Mouse (Mus musculus) brain, adult 2 months (tissue): ENCODE results near the gene Hoxc5.

Experiments
- DNase-seq: peaks from one replicate; pipeline ENCODE4 v3.0.0; 2011; ENCODE audit warnings: low read depth, low spot score

The Hoxc5 gene

GRCm38 (mm10) chr15:102967312-102967510 lies at the start of gene Hoxc5:
Gene Hoxc5 (plus strand): TSS chr15:102967443.
- no peak for DNase-seq

GRCm38 (mm10) chr15:102917972-102918572 lies 49.2 kb upstream of the Hoxc5 start:
- no peak for DNase-seq

- no peak for DNase-seq
These were observed 48.5 kb upstream of the Hoxc5 start for GRCm38 (mm10) chr15:102918611-102919265.

DNA sequence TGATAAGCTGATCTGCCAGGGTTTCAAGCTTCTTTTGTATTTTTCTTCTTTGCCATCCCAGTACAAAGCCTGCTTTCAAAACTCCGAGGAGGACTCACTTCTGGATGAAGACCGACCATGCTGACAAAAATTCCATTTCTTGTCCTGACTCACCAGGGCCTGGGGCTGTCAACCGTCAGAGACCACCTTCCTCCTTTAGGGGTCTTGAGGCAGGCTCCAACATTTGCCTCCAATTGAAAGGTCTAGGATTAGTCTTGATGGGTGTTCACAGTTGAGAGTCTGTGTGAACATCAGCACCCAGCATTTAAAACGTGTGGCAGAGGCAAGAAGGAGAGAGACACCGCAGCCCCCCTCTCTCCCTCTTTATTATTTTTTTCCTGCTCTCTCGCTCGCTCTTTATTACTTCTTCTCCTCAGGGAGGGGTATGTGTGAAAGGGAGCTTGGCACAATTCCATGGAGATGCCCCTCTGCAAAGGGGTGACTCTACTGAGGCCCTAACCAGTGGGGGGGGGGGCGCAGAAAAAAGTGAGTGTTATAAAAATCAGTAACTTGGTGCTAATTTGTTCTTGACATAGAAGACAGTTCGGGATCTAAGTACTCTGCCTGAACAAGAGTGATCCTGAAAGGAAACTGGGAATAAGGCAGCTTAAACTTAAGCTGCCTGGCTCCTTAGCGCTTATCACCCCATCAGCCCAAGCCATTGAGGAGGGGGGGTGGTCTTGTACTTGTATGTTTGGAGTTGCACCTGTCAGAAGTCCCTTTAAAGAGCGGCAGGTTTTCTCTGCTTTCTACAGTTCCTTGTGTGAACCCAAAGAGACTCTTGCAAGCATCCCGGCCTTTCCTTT lies 47.7 kb upstream of the Hoxc5 start:
- no peak for DNase-seq

DNA sequence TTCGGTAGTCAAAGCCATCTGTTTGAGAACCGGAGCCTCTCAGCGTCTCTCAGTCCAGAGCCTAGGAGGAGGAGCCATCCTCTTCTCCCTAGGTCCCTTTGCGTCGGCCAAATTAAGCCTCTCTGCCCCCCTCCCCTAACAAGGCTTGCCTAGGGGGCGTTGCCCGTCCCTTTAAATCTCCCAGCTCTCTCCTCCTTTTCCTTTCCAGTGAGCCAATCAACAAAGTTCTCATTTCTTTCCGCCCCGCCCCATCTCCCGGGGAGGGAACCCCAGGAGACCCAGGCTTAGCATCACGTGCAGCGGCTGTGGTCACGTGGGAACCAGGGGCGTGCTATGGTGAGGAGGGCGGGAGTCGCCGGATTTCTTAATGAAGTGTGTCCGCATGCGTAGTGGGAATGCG lies 46.6 kb upstream of the Hoxc5 start:
- DNase-seq, result no peak

- DNase-seq, result no peak
These were observed 45.9 kb upstream of the Hoxc5 start, which contains the start of gene Hoxc13 for GRCm38 (mm10) chr15:102921053-102922011. Gene Hoxc13 (plus strand): TSS chr15:102921103.

GRCm38 (mm10) chr15:102922012-102922362 lies 45.3 kb upstream of the Hoxc5 start:
- DNase-seq, result no peak

DNA sequence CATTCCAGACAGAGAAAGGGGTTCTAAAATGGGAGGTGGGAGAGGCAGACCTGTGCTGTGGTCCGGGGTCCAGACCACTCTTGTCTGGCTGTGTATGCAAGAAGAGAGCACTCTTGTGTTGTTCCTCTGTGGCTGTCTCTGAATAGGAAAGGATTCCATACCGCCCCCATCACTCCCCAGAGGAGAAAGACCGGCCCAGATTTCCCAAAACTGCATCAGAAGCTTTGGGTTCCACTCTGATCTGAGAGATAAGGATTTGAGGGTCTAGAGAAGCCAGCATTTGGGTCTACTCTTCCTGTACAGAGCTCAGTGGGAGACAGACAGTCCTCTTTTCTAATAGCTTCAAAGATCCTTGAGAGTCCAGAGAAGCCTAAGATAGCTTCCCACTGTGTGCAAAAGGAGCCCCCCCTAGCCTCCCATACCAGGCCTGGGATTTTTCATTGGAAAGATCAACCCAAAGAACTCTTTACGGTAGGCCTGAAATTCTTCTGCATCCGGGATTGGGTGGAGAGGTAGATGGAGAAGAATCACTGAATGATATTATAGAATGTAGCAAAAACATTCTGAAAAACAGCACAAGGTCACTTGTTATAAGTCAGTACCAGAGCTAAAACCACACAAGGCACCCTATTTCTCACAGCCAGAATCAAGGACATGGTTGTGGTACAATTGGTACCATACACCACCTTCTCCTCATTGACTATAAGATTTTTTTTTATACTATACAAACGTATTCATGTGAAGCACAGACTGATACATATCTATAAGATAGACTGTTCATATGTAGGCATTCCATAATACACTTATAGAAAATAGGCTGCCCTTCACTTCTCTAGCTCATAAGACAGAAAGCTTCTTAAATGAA lies 44.4 kb upstream of the Hoxc5 start:
- no peak for DNase-seq

DNA sequence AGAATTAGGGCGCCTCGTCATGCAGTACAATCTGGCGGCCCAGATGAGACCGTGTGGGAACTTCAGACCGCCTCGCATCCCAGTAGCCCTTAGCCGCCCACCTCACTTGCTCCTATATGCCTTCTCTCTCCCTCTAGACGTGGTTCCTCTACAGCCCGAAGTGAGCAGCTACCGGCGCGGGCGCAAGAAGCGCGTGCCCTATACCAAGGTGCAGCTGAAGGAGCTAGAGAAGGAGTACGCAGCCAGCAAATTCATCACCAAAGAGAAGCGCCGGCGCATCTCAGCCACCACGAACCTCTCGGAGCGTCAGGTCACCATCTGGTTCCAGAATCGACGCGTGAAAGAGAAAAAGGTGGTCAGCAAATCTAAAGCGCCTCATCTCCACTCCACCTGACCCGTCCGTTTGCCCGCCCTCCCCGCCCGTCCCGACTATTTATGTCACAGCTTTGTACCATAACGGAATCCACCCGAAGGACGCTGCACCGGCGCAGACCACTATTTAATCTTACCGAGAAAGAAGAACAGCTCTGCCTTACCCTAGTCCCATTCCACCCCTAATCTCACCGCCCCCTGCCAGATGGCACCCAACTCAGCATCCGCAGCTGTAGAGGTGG lies 40.1 kb upstream of the Hoxc5 start:
- no peak for DNase-seq

GRCm38 (mm10) chr15:102931706-102932358 lies 35.4 kb upstream of the Hoxc5 start:
- DNase-seq, result no peak

- no peak for DNase-seq
These were observed 32.8 kb upstream of the Hoxc5 start for GRCm38 (mm10) chr15:102934438-102934837.

DNA sequence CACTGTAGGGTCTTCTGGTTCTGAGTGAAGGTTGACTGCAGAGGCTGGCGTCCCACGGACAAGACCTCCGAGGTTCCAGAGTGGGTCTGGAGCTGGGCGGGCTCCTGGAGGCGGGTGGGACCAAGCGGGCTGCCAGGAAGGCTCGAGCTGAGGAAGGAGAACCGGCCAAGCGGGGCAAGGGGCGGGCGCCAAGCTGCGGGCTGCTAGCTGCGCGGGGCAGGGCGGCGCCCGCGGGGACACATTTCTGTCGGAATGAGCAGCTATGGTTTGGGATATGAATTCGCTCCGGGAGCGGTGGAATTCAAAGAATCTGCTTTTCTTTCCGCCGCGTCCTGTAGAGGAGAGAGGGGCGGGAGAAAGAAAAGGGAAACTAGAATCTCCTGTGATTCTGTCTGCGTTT lies 32.3 kb upstream of the Hoxc5 start:
- no peak for DNase-seq

DNA sequence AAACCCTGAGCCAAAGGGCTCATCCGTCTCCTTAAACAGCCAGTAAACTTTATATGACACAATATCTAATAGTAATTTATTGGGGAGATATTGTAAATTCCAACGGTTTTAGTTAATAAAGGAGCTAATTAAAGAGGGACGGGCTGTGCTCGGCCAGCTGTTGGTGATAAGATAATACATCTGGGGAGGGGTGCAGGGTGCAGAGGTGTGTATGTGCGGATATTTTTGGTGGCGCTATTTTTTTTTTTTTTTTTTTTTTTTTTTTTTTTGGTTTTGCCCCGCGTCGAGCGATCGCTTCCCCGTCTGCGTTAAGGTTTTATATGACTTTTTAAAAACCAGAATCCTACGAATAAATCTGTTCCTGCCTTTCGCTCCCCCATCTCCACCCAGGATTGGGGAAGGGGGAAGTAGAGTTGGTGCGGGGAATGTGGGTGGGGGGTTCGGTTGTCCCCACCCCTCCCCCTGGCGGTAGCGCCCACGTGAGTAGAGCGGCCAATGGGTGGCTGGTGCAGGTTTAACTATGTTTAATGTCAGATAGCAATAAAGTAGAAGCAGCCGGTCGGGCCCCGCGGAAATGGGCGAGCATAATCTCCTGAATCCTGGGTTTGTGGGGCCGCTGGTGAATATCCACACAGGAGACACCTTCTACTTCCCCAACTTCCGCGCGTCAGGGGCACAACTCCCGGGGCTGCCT lies 30.8 kb upstream of the Hoxc5 start, which contains the start of gene Hoxc12:
Gene Hoxc12, plus strand, starts transcription at position 479 of the 694 bp plus-strand sequence.
- DNase-seq, result no peak

DNA sequence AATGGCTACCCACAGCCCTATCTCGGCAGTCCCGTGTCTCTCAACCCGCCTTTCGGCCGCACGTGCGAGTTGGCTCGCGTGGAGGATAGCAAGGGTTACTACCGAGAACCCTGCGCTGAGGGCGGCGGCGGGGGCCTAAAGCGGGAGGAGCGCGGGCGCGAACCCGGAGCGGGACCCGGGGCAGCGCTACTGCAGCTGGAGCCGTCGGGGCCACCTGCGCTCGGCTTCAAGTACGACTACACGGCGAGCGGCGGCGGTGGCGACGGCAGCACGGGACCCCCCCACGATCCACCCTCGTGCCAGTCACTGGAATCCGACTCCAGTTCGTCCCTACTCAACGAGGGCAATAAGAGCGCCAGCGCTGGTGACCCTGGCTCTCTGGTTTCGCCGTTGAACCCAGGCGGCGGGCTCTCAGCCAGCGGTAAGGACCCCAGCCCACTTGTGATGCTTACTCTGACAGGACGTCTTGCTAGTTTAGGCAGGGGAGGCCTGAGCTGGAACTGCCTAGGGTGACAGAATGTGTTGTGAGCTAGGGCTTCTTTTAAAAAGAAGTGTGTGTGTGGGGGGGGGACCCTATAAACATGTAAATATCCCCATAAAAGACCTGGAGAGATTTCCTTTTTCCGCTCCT lies 30.1 kb upstream of the Hoxc5 start:
- no peak for DNase-seq

- no peak for DNase-seq
These were observed 27.7 kb upstream of the Hoxc5 start for GRCm38 (mm10) chr15:102939256-102940155.

GRCm38 (mm10) chr15:102942739-102943467 lies 24.3 kb upstream of the Hoxc5 start:
- no peak for DNase-seq

GRCm38 (mm10) chr15:102943468-102943813 lies 23.8 kb upstream of the Hoxc5 start:
- DNase-seq, result no peak
